ENCODE assay signal across 8 mouse cellular contexts in the genomic region with DNA sequence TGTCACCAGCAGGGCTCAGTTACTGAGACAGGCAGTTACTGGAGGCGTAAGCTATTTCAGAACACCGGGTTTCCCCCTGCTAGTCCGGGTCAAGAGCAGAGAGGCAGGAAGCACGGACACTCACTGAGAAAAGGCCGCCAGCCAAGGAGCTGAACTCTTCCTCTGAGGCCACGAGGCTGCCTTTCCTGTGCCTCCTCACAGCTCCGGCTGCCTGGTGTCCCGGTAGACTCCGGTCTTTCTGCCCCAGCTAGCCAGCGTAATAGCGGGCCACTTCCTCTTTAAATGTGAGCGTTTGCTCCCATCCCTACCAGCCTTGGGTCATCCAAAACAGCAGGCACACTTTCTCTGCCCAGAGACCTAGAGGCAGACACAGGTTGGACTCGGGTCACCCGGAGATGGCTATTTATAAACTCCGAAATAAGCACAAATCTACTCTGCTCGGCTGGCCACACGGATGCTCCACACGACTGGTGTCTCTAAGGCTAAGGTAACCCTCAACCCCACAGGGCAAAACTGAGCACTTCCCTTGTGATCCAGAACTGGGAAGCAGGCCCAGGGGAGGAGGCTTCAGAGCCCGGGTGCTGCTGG. TPM values are rescaled to one million over a fixed set of nuclear protein-coding genes. Genes with fewer than 3 reads are reported as not detected.
DNase-seq lines count a peak whose midpoint lies in the region; ATAC-seq and TF ChIP-seq lines count a peak whose summit lies in the region.
"Had no signal": no experiment of that assay in that cellular context is flagged by ENCODE, and none has a peak within 500 bp of the region (broad histone marks: within the 10 kb centered on the region; RNA-seq: fewer than 3 reads in every experiment).

No protein-coding gene starts in this region.

- no peaks in the 10 kb centered on the region for H3K36me3 ChIP-seq in midbrain, embryonic 10.5 days
- no peaks in the 10 kb centered on the region for H3K36me3 ChIP-seq in midbrain, embryonic 11.5 days (ENCODE audit: control insufficient read depth, insufficient read depth, low read length)
- H3K36me3 ChIP-seq in intestine, embryonic 15.5 days, result no peaks in the 10 kb centered on the region
- H3K36me3 ChIP-seq in midbrain, embryonic 15.5 days (replicated peaks), result no peaks in the 10 kb centered on the region

- no peak overlapping the region for H3K4me2 ChIP-seq in midbrain, embryonic 11.5 days
- peak overlapping the region; percentile 33; the same call in 1 of the 2 replicates for H3K4me2 ChIP-seq in intestine, embryonic 15.5 days (replicated peaks)
- H3K4me2 ChIP-seq in midbrain, embryonic 15.5 days, result peak overlapping the region; percentile 37; the same call in 1 of the 2 replicates

- 0 out of 2 replicates have a peak overlapping the region, but pooled peaks have one; percentile 38 for H3K27ac ChIP-seq in midbrain, embryonic 10.5 days (replicated peaks)
- H3K27ac ChIP-seq in midbrain, embryonic 11.5 days (ENCODE audit: low read depth, low read length), result no peak overlapping the region
- H3K27ac ChIP-seq in gastrocnemius, adult 2 months, result peak overlapping the region; percentile 99
- H3K27ac ChIP-seq in intestine, embryonic 15.5 days, result no peak overlapping the region
- H3K27ac ChIP-seq in midbrain, embryonic 15.5 days, result 0 out of 2 replicates have a peak overlapping the region, but pooled peaks have one; percentile 18
- H3K27ac ChIP-seq: left cerebral cortex, adult 2 months had no signal

- 60% methylated on average over 19 of the region's 19 CpGs for WGBS in midbrain, embryonic 10.5 days
- WGBS in midbrain, embryonic 11.5 days, result 63% methylated on average over 19 of the region's 19 CpGs
- 41% methylated on average over 19 of the region's 19 CpGs for WGBS in intestine, embryonic 15.5 days
- 62% methylated on average over 19 of the region's 19 CpGs for WGBS in midbrain, embryonic 15.5 days

- H3K9ac ChIP-seq in midbrain, embryonic 11.5 days (ENCODE audit: low read length), result no peak overlapping the region
- H3K9ac ChIP-seq in intestine, embryonic 15.5 days, result no peak overlapping the region
- no peak overlapping the region for H3K9ac ChIP-seq in midbrain, embryonic 15.5 days

- no peaks in the 10 kb centered on the region for H3K9me3 ChIP-seq in midbrain, embryonic 10.5 days (replicated peaks)
- H3K9me3 ChIP-seq in midbrain, embryonic 11.5 days (ENCODE audit: control insufficient read depth, low read length), result no peaks in the 10 kb centered on the region
- no peaks in the 10 kb centered on the region for H3K9me3 ChIP-seq in intestine, embryonic 15.5 days
- H3K9me3 ChIP-seq in midbrain, embryonic 15.5 days, result no peaks in the 10 kb centered on the region

- no peak for DNase-seq in midbrain, embryonic 10.5 days (ENCODE audit: low spot score)
- DNase-seq in midbrain, embryonic 11.5 days (ENCODE audit: low spot score, missing footprints), result no peak
- peak; percentile 27 to 46 for DNase-seq in cerebellum, adult 18-20 months
- peak; percentile 82 for DNase-seq in gastrocnemius, adult 2 months

- intact Hi-C loops in gastrocnemius, adult 2 months (cut with DNase I), result no loop called here

- no peak overlapping the region for H3K4me3 ChIP-seq in midbrain, embryonic 10.5 days
- no peak overlapping the region for H3K4me3 ChIP-seq in midbrain, embryonic 11.5 days (ENCODE audit: low read depth, low read length)
- peak overlapping the region; percentile 81 for H3K4me3 ChIP-seq in gastrocnemius, adult 2 months
- no peak overlapping the region for H3K4me3 ChIP-seq in intestine, embryonic 15.5 days (replicated peaks)
- H3K4me3 ChIP-seq in midbrain, embryonic 15.5 days, result no peak overlapping the region
- H3K4me3 ChIP-seq: left cerebral cortex, adult 2 months had no signal

- H3K4me1 ChIP-seq in midbrain, embryonic 10.5 days, result peaks cover 12% of the 10 kb centered on the region
- 0 out of 2 replicates have a peak, but pooled peaks cover 2% of the 10 kb centered on the region for H3K4me1 ChIP-seq in midbrain, embryonic 11.5 days (ENCODE audit: control insufficient read depth, insufficient read depth, low read length)
- peaks cover 13% of the 10 kb centered on the region; the same call in 1 of the 2 replicates for H3K4me1 ChIP-seq in intestine, embryonic 15.5 days (replicated peaks)
- H3K4me1 ChIP-seq in midbrain, embryonic 15.5 days, result peaks cover 14% of the 10 kb centered on the region

- no peaks in the 10 kb centered on the region; the same call in 1 of the 2 replicates for H3K27me3 ChIP-seq in midbrain, embryonic 10.5 days (ENCODE audit: low read depth, poor library complexity, severe bottlenecking)
- no peaks in the 10 kb centered on the region for H3K27me3 ChIP-seq in midbrain, embryonic 11.5 days (ENCODE audit: control insufficient read depth, insufficient read depth, low read length)
- H3K27me3 ChIP-seq in intestine, embryonic 15.5 days (replicated peaks), result no peaks in the 10 kb centered on the region
- no peaks in the 10 kb centered on the region for H3K27me3 ChIP-seq in midbrain, embryonic 15.5 days (replicated peaks)

- no peak for ATAC-seq in midbrain, embryonic 11.5 days (ENCODE audit: low FRiP score)
- no peak for ATAC-seq in intestine, embryonic 15.5 days
- 0 out of 2 replicates have a peak, but pooled peaks have one; percentile 58 for ATAC-seq in midbrain, embryonic 15.5 days (replicated peaks)
- ATAC-seq in megakaryocyte-erythroid progenitor cell, adult 5-6 weeks (replicated peaks; ENCODE audit: low FRiP score, low TSS enrichment, poor library complexity, severe bottlenecking), result no peak

- TF ChIP-seq CTCF in gastrocnemius, adult 2 months (IDR thresholded peaks at IDR 0.05), result no peak

RNA-seq across cellular contexts. Expression of a gene that starts 1.7 kb away (rescaled TPM):
- 0.09 and 0.27 TPM in 2 replicates for polyA plus RNA-seq in midbrain, embryonic 10.5 days (2016; fragmentation: Nextera tagmentation; extraction: Ambion mirVana)
- not detected in 2 replicates for polyA plus RNA-seq in midbrain, embryonic 11.5 days (2014; fragmentation: Nextera tagmentation; extraction: Ambion mirVana)
- 100 to 1,000 TPM; 264 to 326 TPM for total RNA-seq in gastrocnemius, adult 2 months (2021)
- polyA plus RNA-seq in intestine, embryonic 15.5 days (2015; fragmentation: Nextera tagmentation; extraction: Ambion mirVana), result 0.08 and 0.20 TPM in 2 replicates
- 0.03 TPM in 1 of 2 replicates, not detected in the other for polyA plus RNA-seq in midbrain, embryonic 15.5 days (2015; fragmentation: Nextera tagmentation; extraction: Ambion mirVana)
- total RNA-seq in megakaryocyte-erythroid progenitor cell, adult 5-6 weeks (2014; fragmentation: Nextera tagmentation), result not detected in 2 replicates
- total RNA-seq in megakaryocyte-erythroid progenitor cell, adult 5-6 weeks (2017), result not detected in 2 replicates

Comparison
In these comparisons a context has a peak if more than half of its experiments do, and no peak if none do; other contexts are left out.
1. H3K27ac ChIP-seq: peak in midbrain, embryonic 10.5 days (single experiment), gastrocnemius, adult 2 months (single experiment) and midbrain, embryonic 15.5 days (single experiment); none in midbrain, embryonic 11.5 days (single experiment) and intestine, embryonic 15.5 days (single experiment).
2. DNase-seq: peak in cerebellum, adult 18-20 months (2 of 2) and gastrocnemius, adult 2 months (single experiment); none in midbrain, embryonic 10.5 days (single experiment) and midbrain, embryonic 11.5 days (single experiment).